Mouse (Mus musculus) liver, embryonic 13.5 days (tissue): Measurements from ENCODE around the gene Cox15. TPM values are rescaled to one million over a fixed set of nuclear protein-coding genes. Genes with fewer than 3 reads are reported as not detected.

ENCODE experiments used
- ATAC-seq: fragments of 200-750 bp; cut with Nextera tagmentation; 2 replicates; pipeline ENCODE4 v1.8.0; 2017; ENCODE audit warnings: low read depth, mild to moderate bottlenecking, moderate number of reproducible peaks, moderate library complexity
- DNase-seq: peaks from one replicate; pipeline ENCODE4 v3.0.0; 2022
- H3K27ac ChIP-seq: fragments of 300-500 bp; sonication (generic); 2 replicates; pipeline ENCODE4 v1.5.1; 2015; ENCODE audit warnings: moderate library complexity, mild to moderate bottlenecking, inconsistent platforms
- H3K27me3 ChIP-seq: fragments of 300-500 bp; sonication (generic); 2 replicates; pipeline ENCODE4 v1.6.1; 2015; ENCODE audit warnings: mild to moderate bottlenecking, inconsistent platforms
- H3K36me3 ChIP-seq: fragments of 300-500 bp; sonication (generic); 2 replicates; pipeline ENCODE4 v1.6.1; 2015; ENCODE audit warnings: mild to moderate bottlenecking, inconsistent platforms
- H3K4me1 ChIP-seq: fragments of 300-500 bp; sonication (generic); replicated peaks from 2 replicates; pipeline ENCODE4 v1.6.1; 2015; ENCODE audit warnings: inconsistent platforms
- H3K4me2 ChIP-seq: fragments of 300-500 bp; sonication (generic); 2 replicates; pipeline ENCODE4 v1.6.1; 2015; ENCODE audit warnings: inconsistent platforms, mild to moderate bottlenecking, moderate library complexity
- H3K4me3 ChIP-seq: fragments of 300-500 bp; sonication (generic); replicated peaks from 2 replicates; pipeline ENCODE4 v1.5.1; 2015; ENCODE audit warnings: mild to moderate bottlenecking, inconsistent platforms
- H3K9ac ChIP-seq: fragments of 300-500 bp; sonication (generic); 2 replicates; pipeline ENCODE4 v1.6.1; 2015; ENCODE audit warnings: mild to moderate bottlenecking, inconsistent platforms
- H3K9me3 ChIP-seq: fragments of 300-500 bp; sonication (generic); replicated peaks from 2 replicates; pipeline ENCODE4 v1.6.1; 2016; ENCODE audit warnings: inconsistent platforms
- WGBS: fragments of 180-500 bp; shearing (Covaris S2); methylation state at CpG from one replicate; pipeline ENCODE4 v1.1.7; 2015; ENCODE audit not compliant: insufficient replicate concordance; 5-methylcytosine and 5-hydroxymethylcytosine counted together
- polyA plus RNA-seq: library from polyadenylated mRNA; unstranded; fragments of >200 nt; fragmentation: Nextera tagmentation; extraction: Ambion mirVana; gene quantifications from 2 replicates; pipeline ENCODE4 v1.2.1, GENCODE M21; 2015

Cox15 gene
- polyA plus RNA-seq, 1 experiment from 2014 or later: 7.0 TPM

GRCm38 (mm10) chr19:43729296-43730036, 23.3 kb downstream of the Cox15 start:
- Histone ChIP-seq H3K36me3 (peaks cover 28% of the 10 kb centered on the region), H3K9ac (no peak overlapping the region), H3K4me1 (peaks cover 15% of the 10 kb centered on the region), H3K27ac (no peak overlapping the region), H3K9me3 (no peaks in the 10 kb centered on the region), H3K27me3 (no peaks in the 10 kb centered on the region), H3K4me3 (0 out of 2 replicates have a peak overlapping the region, but pooled peaks have one; percentile 1), H3K4me2 (peak overlapping the region; percentile 6)
- 49% methylated on average over 22 of the region's 22 CpGs for whole genome bisulfite sequencing
- ATAC-seq (no peak), DNase-seq (no peak)

GRCm38 (mm10) chr19:43726510-43727146, 26.2 kb downstream of the Cox15 start:
- ATAC-seq (0 out of 2 replicates have a peak, but pooled peaks have one; percentile 5), DNase-seq (no peak)
- Histone ChIP-seq H3K4me3 (no peak overlapping the region), H3K9me3 (no peaks in the 10 kb centered on the region), H3K27ac (no peak overlapping the region), H3K36me3 (peaks cover 24% of the 10 kb centered on the region), H3K4me1 (peaks cover 15% of the 10 kb centered on the region), H3K4me2 (no peak overlapping the region), H3K9ac (no peak overlapping the region), H3K27me3 (no peaks in the 10 kb centered on the region)
- WGBS: 69% methylated on average over 15 of the region's 15 CpGs

- whole genome bisulfite sequencing: 78% methylated on average over 7 of the region's 7 CpGs
These were observed 28.0 kb downstream of the Cox15 start for GRCm38 (mm10) chr19:43724821-43725220.

GRCm38 (mm10) chr19:43724194-43724593, 28.6 kb downstream of the Cox15 start:
- no peak overlapping the region for H3K4me2 ChIP-seq
- no peaks in the 10 kb centered on the region for H3K27me3 ChIP-seq
- DNase-seq (no peak), ATAC-seq (no peak)
- peaks cover 9% of the 10 kb centered on the region for H3K4me1 ChIP-seq
- peaks cover 28% of the 10 kb centered on the region for H3K36me3 ChIP-seq
- no peaks in the 10 kb centered on the region for H3K9me3 ChIP-seq
- no peak overlapping the region for H3K9ac ChIP-seq
- H3K27ac ChIP-seq: no peak overlapping the region
- 89% methylated on average over 20 of the region's 20 CpGs for WGBS
- no peak overlapping the region for H3K4me3 ChIP-seq

More at GRCm38 (mm10) chr19:43724821-43725220, 28.0 kb downstream of the Cox15 start:
- Histone ChIP-seq H3K4me2 (no peak overlapping the region), H3K36me3 (peaks cover 26% of the 10 kb centered on the region), H3K9ac (no peak overlapping the region), H3K27me3 (no peaks in the 10 kb centered on the region), H3K9me3 (no peaks in the 10 kb centered on the region), H3K27ac (no peak overlapping the region), H3K4me3 (no peak overlapping the region), H3K4me1 (peaks cover 13% of the 10 kb centered on the region)
- no peak for DNase-seq
- ATAC-seq: no peak

GRCm38 (mm10) chr19:43723501-43723900, 29.3 kb downstream of the Cox15 start:
- no peaks in the 10 kb centered on the region for H3K9me3 ChIP-seq
- ATAC-seq: no peak
- H3K4me2 ChIP-seq: no peak overlapping the region
- no peak overlapping the region for H3K27ac ChIP-seq
- no peaks in the 10 kb centered on the region for H3K27me3 ChIP-seq
- peaks cover 9% of the 10 kb centered on the region for H3K4me1 ChIP-seq
- 73% methylated on average over 10 of the region's 10 CpGs for WGBS
- H3K4me3 ChIP-seq: no peak overlapping the region
- DNase-seq: no peak
- no peak overlapping the region for H3K9ac ChIP-seq
- peaks cover 32% of the 10 kb centered on the region for H3K36me3 ChIP-seq

- H3K27me3 ChIP-seq: no peaks in the 10 kb centered on the region
- H3K9ac ChIP-seq: no peak overlapping the region
- no peak overlapping the region for H3K4me3 ChIP-seq
- peaks cover 32% of the 10 kb centered on the region for H3K36me3 ChIP-seq
- DNase-seq (no peak), ATAC-seq (no peak)
- H3K27ac ChIP-seq: no peak overlapping the region
- H3K4me1 ChIP-seq: peaks cover 9% of the 10 kb centered on the region
- no peaks in the 10 kb centered on the region for H3K9me3 ChIP-seq
- H3K4me2 ChIP-seq: no peak overlapping the region
- 59% methylated on average over 8 of the region's 8 CpGs for WGBS
These were observed 29.9 kb downstream of the Cox15 start for GRCm38 (mm10) chr19:43722891-43723290.

GRCm38 (mm10) chr19:43720061-43720460, 32.7 kb downstream of the Cox15 start:
- H3K4me1 ChIP-seq: no peaks in the 10 kb centered on the region
- no peaks in the 10 kb centered on the region for H3K9me3 ChIP-seq
- WGBS: 82% methylated on average over 11 of the region's 11 CpGs
- peaks cover 27% of the 10 kb centered on the region for H3K36me3 ChIP-seq
- ATAC-seq: no peak
- no peaks in the 10 kb centered on the region for H3K27me3 ChIP-seq
- no peak overlapping the region for H3K9ac ChIP-seq
- no peak for DNase-seq
- no peak overlapping the region for H3K27ac ChIP-seq
- no peak overlapping the region for H3K4me2 ChIP-seq
- no peak overlapping the region for H3K4me3 ChIP-seq

- ATAC-seq (no peak), DNase-seq (no peak)
- Histone ChIP-seq H3K4me2 (no peak overlapping the region; the same call in 1 of the 2 replicates), H3K36me3 (0 out of 2 replicates have a peak, but pooled peaks cover 8% of the 10 kb centered on the region), H3K9me3 (no peaks in the 10 kb centered on the region), H3K27me3 (no peaks in the 10 kb centered on the region), H3K4me1 (peaks cover 17% of the 10 kb centered on the region), H3K9ac (no peak overlapping the region), H3K27ac (no peak overlapping the region), H3K4me3 (no peak overlapping the region)
- WGBS: 64% methylated on average over 5 of the region's 5 CpGs
These were observed 40.8 kb downstream of the Cox15 start for GRCm38 (mm10) chr19:43711971-43712370.

GRCm38 (mm10) chr19:43711159-43711916, 41.5 kb downstream of the Cox15 start:
- H3K27ac ChIP-seq: peak overlapping the region; percentile 63

GRCm38 (mm10) chr19:43709317-43709716, 43.5 kb downstream of the Cox15 start:
- ATAC-seq (no peak), DNase-seq (no peak)
- Histone ChIP-seq H3K4me3 (no peak overlapping the region), H3K36me3 (peaks cover 21% of the 10 kb centered on the region), H3K27ac (no peak overlapping the region), H3K4me1 (peaks cover 17% of the 10 kb centered on the region), H3K9me3 (no peaks in the 10 kb centered on the region), H3K4me2 (no peak overlapping the region), H3K27me3 (no peaks in the 10 kb centered on the region), H3K9ac (no peak overlapping the region)
- WGBS: 77% methylated on average over 8 of the region's 8 CpGs

More at GRCm38 (mm10) chr19:43711159-43711916, 41.5 kb downstream of the Cox15 start:
- H3K4me1 ChIP-seq: peaks cover 17% of the 10 kb centered on the region
- no peaks in the 10 kb centered on the region for H3K27me3 ChIP-seq
- DNase-seq (no peak), ATAC-seq (0 out of 2 replicates have a peak, but pooled peaks have one; percentile 26)
- no peaks in the 10 kb centered on the region for H3K9me3 ChIP-seq
- H3K36me3 ChIP-seq: 0 out of 2 replicates have a peak, but pooled peaks cover 8% of the 10 kb centered on the region
- H3K4me3 ChIP-seq: peak overlapping the region; percentile 3; the same call in 1 of the 2 replicates
- WGBS: 27% methylated on average over 22 of the region's 22 CpGs
- H3K9ac ChIP-seq: no peak overlapping the region
- peak overlapping the region; percentile 49 for H3K4me2 ChIP-seq

- 88% methylated on average over 7 of the region's 7 CpGs for WGBS
- Histone ChIP-seq H3K27ac (no peak overlapping the region), H3K4me2 (no peak overlapping the region), H3K4me3 (no peak overlapping the region), H3K27me3 (no peaks in the 10 kb centered on the region), H3K9me3 (no peaks in the 10 kb centered on the region), H3K9ac (no peak overlapping the region), H3K36me3 (peaks cover 21% of the 10 kb centered on the region), H3K4me1 (peaks cover 17% of the 10 kb centered on the region)
- DNase-seq (no peak), ATAC-seq (no peak)
These were observed 44.6 kb downstream of the Cox15 start for GRCm38 (mm10) chr19:43708206-43708605.
